Mouse (Mus musculus) heart, adult 2 months (tissue): ENCODE data around the gene Unc13a.

Source experiments
- CTCF ChIP-seq: fragments of 200-600 bp; IDR thresholded peaks from 2 replicates; pipeline ENCODE4 v1.8.1; 2022; ENCODE audit warnings: antibody characterized with exemption, mild to moderate bottlenecking, moderate library complexity
- EP300 ChIP-seq: fragments of 200-500 bp; IDR thresholded peaks from 2 replicates; pipeline ENCODE4 v1.6.1; 2011; ENCODE audit warnings: low read depth, low read length, control low read depth; ENCODE audit not compliant: insufficient read depth

DNA sequence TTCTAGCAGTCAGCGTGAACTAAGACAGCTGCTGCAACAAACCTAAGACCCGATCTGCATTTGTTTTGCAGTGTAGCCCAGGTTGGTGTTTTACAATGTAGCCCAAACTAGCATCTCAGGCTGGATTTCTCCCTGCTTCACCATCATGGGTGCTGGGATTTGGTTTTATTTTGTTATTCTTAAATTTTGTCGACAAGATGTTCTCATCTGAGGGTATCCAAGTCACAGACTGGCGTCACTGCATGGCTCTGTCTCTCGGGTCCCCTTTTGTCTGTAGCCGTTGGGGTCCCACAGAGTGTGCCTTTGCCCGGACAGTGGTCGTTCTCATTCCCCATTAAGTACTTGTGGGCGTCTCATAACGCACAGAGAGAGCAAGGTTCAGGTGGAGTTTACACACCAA lies 13.1 kb upstream of the Unc13a start:
- TF ChIP-seq CTCF = no peak
- no peak for TF ChIP-seq EP300
